Mouse (Mus musculus) E14TG2a.4 (cell line): ENCODE results near the gene Ptch2.

Source experiments
- CTCF ChIP-seq: conservative IDR thresholded peaks from 2 replicates; pipeline ENCODE4 v1.5.1; 2014; ENCODE audit warnings: low read length
- NANOG ChIP-seq: IDR thresholded peaks from 2 replicates; pipeline ENCODE4 v1.6.1; 2014; ENCODE audit warnings: borderline replicate concordance, low read length, mixed read lengths
- POU5F1 ChIP-seq: IDR thresholded peaks from 2 replicates; pipeline ENCODE4 v1.6.1; 2014; ENCODE audit warnings: low read length, borderline replicate concordance

DNA sequence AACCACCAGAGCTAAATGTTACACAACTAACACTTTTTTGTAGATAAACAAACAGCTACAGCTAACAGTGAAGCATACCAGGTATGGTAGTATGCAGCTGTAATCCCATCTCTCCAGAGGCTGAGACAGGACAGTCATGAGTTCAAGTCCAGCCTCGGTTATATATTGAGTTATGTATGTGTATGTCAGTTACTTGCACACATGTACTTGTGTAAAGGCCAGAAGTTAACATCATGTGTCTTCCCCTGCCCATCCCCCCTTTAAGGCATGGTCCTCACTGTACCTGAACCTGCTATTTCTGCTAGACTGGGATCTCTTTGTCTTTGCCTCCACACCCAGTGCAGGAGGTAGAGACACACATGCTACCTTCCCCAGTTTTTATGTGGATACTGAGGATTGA is 46.4 kb upstream of the Ptch2 start:
- TF ChIP-seq CTCF (no peak), POU5F1 (no peak), NANOG (no peak)
